Mouse (Mus musculus): ENCODE measurements around the gene Nap1l1. TPM values are rescaled to one million over a fixed set of nuclear protein-coding genes. Genes with fewer than 3 reads are reported as not detected.

Gene Nap1l1
- polyA plus RNA-seq, 1 experiment from 2014 or later: 140 TPM

DNA sequence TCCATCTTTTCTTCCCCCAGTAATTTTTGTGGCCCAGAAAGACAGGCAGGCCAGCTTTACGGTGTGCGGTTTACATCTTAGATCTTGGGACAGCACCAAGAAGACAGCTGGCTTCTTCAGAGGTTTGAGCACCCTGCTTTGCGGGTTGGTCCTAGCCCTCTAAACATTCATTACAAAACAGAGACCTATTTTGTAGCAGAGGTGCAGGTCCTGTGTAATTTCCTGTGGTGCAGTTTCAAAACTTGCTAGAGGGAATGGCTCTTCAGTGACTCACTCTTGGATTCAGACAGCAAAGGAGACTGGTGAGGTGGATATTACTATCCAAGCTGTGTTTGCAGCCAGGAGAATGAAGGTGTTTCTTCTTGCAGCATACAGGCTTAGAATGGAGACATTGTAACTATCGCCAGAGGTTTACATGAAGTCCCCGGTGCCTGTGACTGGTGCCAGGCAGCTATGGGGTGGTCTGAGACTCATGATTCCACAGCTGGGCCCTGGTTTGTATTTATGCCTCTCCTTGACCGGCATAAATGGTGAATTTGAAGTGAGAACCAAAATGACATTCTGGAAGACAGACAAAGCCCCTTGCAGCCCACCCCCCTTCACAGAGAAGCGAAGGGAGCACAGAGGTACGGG, 43.9 kb downstream of the Nap1l1 start:
- Histone ChIP-seq H3K9ac (ENCODE audit: low read depth, low read length) (no peak overlapping the region), H3K27me3 (replicated peaks; ENCODE audit: control insufficient read depth, insufficient read depth, low read length) (no peaks in the 10 kb centered on the region), H3K4me1 (ENCODE audit: control insufficient read depth, insufficient read depth, low read length) (peaks cover 20% of the 10 kb centered on the region), H3K9me3 (ENCODE audit: control insufficient read depth, low read length) (no peaks in the 10 kb centered on the region), H3K27ac (ENCODE audit: low read length) (peak overlapping the region; percentile 53), H3K4me3 (ENCODE audit: low read length) (no peak overlapping the region), H3K36me3 (ENCODE audit: control insufficient read depth, insufficient read depth, low read length) (no peaks in the 10 kb centered on the region), H3K4me2 (ENCODE audit: low read depth, low read length) (no peak overlapping the region)
- WGBS: 61% methylated on average over 8 of the region's 8 CpGs
- ATAC-seq: no peak

DNA sequence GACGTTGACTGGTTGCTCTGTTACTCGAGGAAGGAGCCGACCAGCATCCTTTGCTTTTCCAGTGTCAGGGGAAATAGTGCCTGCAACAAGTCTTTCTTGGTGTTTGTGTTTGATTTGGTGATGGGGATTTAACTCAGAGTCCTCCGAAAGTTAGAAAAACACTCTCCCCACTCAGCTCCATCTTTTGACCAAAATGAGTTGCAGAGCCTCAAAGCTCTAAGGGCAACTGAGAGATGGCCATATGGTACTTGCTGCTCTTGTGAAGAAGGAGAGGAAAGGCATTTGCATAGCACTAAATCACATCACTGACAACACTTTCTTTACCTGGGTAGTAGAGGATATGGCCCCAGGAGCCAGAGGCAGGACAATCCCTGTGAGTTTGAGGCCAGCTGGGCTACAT, 45.3 kb downstream of the Nap1l1 start:
- peaks cover 20% of the 10 kb centered on the region for H3K4me1 ChIP-seq (ENCODE audit: control insufficient read depth, insufficient read depth, low read length)
- H3K27ac ChIP-seq (ENCODE audit: low read length): no peak overlapping the region
- no peaks in the 10 kb centered on the region for H3K36me3 ChIP-seq (ENCODE audit: control insufficient read depth, insufficient read depth, low read length)
- no peak overlapping the region for H3K4me2 ChIP-seq (ENCODE audit: low read depth, low read length)
- H3K4me3 ChIP-seq (ENCODE audit: low read length): no peak overlapping the region
- H3K27me3 ChIP-seq (replicated peaks; ENCODE audit: control insufficient read depth, insufficient read depth, low read length): no peaks in the 10 kb centered on the region
- no peaks in the 10 kb centered on the region for H3K9me3 ChIP-seq (ENCODE audit: control insufficient read depth, low read length)
- H3K9ac ChIP-seq (ENCODE audit: low read depth, low read length): no peak overlapping the region
- 77% methylated on average over 4 of the region's 4 CpGs for whole genome bisulfite sequencing
- ATAC-seq: no peak

DNA sequence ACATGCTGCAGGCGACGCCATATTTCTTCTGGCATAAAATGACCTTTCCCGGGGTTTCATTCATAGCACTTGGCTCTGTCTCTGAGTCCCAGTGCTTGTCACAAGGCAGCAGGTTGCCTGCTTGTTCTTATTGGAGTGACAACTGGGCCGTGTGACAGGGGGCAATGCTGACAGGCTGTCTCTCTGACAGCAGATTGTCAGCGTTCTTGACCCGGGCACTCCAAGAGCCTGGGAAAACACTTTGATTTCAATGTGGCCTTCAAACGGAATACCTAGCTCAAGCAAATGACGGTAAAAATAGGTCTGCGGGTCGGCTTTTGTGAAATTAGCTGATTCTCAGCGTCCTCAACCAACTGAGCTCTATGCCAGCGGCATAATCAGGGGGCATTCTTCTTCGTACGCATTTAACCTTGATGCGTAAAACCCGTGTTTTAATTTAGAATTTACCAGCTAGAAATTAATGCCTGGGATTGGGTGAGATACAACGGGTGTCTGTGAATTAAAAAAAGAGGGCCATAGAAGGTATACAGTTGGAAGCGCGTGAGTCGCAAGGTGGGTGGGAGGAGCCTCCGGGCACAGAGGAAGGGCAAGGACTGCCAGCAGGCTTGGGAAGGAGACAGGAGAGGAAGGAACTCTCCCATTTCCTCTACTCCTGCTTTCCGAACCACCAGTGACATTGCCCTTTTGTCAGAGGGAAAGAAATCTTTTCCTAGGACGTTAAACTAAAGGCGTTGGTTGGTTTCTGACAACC, 46.8 kb downstream of the Nap1l1 start:
- Histone ChIP-seq H3K9me3 (ENCODE audit: control insufficient read depth, low read length) (no peaks in the 10 kb centered on the region), H3K4me3 (ENCODE audit: low read length) (no peak overlapping the region), H3K9ac (ENCODE audit: low read depth, low read length) (no peak overlapping the region), H3K4me1 (ENCODE audit: control insufficient read depth, insufficient read depth, low read length) (peaks cover 20% of the 10 kb centered on the region), H3K27me3 (replicated peaks; ENCODE audit: control insufficient read depth, insufficient read depth, low read length) (no peaks in the 10 kb centered on the region), H3K4me2 (ENCODE audit: low read depth, low read length) (0 out of 2 replicates have a peak overlapping the region, but pooled peaks have one; percentile 2), H3K36me3 (ENCODE audit: control insufficient read depth, insufficient read depth, low read length) (no peaks in the 10 kb centered on the region), H3K27ac (ENCODE audit: low read length) (no peak overlapping the region)
- ATAC-seq: no peak
- 69% methylated on average over 24 of the region's 24 CpGs for WGBS

DNA sequence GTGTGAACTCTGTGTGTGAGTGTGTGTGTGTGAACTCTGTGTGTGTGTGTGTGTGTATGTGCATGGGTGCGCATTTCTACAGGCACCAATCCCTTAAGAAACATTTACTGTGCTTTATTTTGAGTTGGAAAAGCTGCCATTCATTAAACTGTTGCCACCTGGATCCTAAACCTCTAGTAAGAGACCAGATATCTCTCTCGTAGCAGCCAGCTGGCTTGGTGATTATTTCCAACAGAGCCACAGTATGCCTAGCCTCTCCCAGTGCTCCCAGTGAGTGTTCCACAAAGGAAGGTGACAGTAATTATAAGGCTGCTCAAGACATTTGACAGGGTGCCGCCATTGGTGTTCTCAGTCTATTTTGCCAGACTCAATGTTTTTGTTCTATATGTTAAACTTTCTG, 47.6 kb downstream of the Nap1l1 start:
- Histone ChIP-seq H3K9ac (ENCODE audit: low read depth, low read length) (no peak overlapping the region), H3K27ac (ENCODE audit: low read length) (no peak overlapping the region), H3K4me3 (ENCODE audit: low read length) (no peak overlapping the region), H3K4me1 (ENCODE audit: control insufficient read depth, insufficient read depth, low read length) (peaks cover 17% of the 10 kb centered on the region), H3K9me3 (ENCODE audit: control insufficient read depth, low read length) (no peaks in the 10 kb centered on the region), H3K4me2 (ENCODE audit: low read depth, low read length) (no peak overlapping the region), H3K27me3 (replicated peaks; ENCODE audit: control insufficient read depth, insufficient read depth, low read length) (no peaks in the 10 kb centered on the region), H3K36me3 (ENCODE audit: control insufficient read depth, insufficient read depth, low read length) (no peaks in the 10 kb centered on the region)
- no peak for ATAC-seq
- 66% methylated on average over 3 of the region's 3 CpGs for WGBS

DNA sequence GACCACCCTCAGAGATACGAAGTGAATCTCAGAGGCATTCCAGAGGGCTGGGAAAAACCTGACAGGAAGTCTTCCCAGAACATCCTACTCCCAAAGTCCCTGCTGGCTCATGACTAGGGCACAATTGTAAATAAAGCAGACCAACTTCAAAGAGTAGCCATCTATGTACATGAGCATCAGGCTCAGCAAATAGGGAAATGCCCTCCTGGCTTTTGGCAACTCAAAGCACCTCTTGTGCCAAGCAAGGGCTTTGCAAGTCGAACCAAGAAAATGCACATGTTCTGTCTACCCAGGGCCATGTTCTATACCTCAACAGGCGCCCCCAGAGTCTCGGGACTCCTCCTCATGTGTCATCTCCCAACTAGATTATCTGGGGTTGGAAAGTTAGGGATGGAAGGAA, 48.6 kb downstream of the Nap1l1 start:
- H3K9me3 ChIP-seq (ENCODE audit: control insufficient read depth, low read length): no peaks in the 10 kb centered on the region
- no peak overlapping the region for H3K4me3 ChIP-seq (ENCODE audit: low read length)
- no peak overlapping the region for H3K4me2 ChIP-seq (ENCODE audit: low read depth, low read length)
- no peak overlapping the region for H3K9ac ChIP-seq (ENCODE audit: low read depth, low read length)
- 60% methylated on average over 4 of the region's 4 CpGs for WGBS
- peaks cover 8% of the 10 kb centered on the region for H3K4me1 ChIP-seq (ENCODE audit: control insufficient read depth, insufficient read depth, low read length)
- H3K27ac ChIP-seq (ENCODE audit: low read length): no peak overlapping the region
- H3K36me3 ChIP-seq (ENCODE audit: control insufficient read depth, insufficient read depth, low read length): no peaks in the 10 kb centered on the region
- no peak for ATAC-seq
- H3K27me3 ChIP-seq (replicated peaks; ENCODE audit: control insufficient read depth, insufficient read depth, low read length): no peaks in the 10 kb centered on the region

DNA sequence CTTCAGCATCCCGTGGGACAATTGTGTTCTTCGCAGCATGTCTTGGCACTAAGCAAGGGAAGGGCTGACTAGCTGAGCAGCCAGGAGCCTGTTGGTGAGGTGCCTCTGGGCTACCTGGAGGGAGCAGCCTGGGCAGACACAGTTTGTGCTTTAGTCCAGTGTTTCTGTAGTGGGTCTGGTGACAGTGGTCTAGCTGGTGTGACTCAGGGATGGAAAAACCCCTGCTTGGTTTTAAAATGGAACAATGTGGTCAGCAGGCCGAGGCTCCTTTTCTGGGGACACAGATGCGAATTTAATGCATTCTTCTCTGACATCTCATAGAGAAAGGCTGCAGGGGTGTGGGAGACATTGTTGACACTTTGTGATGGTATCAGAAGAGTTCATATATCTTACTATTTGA, 49.2 kb downstream of the Nap1l1 start:
- Histone ChIP-seq H3K9me3 (ENCODE audit: control insufficient read depth, low read length) (no peaks in the 10 kb centered on the region), H3K27me3 (replicated peaks; ENCODE audit: control insufficient read depth, insufficient read depth, low read length) (no peaks in the 10 kb centered on the region), H3K4me1 (ENCODE audit: control insufficient read depth, insufficient read depth, low read length) (peaks cover 2% of the 10 kb centered on the region), H3K27ac (ENCODE audit: low read length) (no peak overlapping the region), H3K9ac (ENCODE audit: low read depth, low read length) (no peak overlapping the region), H3K36me3 (ENCODE audit: control insufficient read depth, insufficient read depth, low read length) (no peaks in the 10 kb centered on the region), H3K4me2 (ENCODE audit: low read depth, low read length) (no peak overlapping the region), H3K4me3 (ENCODE audit: low read length) (no peak overlapping the region)
- no peak for ATAC-seq
- WGBS: 81% methylated on average over 4 of the region's 4 CpGs

DNA sequence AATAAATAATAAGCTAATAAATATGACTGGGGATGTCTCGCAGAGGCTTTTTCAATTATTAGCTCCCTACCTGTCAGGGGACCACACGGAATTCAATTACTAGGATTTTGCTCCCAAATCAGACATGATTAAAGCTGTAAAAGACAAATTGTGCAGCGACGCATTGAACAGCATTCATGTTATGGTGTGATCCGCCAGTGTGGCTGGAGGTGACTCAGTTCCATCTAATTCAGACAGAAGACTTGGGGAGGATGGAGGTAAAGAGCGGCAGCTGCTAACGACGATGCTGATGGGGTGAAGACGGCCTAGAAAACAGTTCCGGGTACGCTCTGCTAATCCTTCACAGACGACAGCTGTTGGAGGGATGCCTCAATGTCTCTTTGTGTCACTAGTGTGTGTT, 50.9 kb downstream of the Nap1l1 start:
- Histone ChIP-seq H3K4me1 (ENCODE audit: control insufficient read depth, insufficient read depth, low read length) (no peaks in the 10 kb centered on the region; the same call in none of the 2 replicates), H3K9ac (ENCODE audit: low read depth, low read length) (no peak overlapping the region), H3K9me3 (ENCODE audit: control insufficient read depth, low read length) (no peaks in the 10 kb centered on the region), H3K4me3 (ENCODE audit: low read length) (no peak overlapping the region), H3K4me2 (ENCODE audit: low read depth, low read length) (no peak overlapping the region), H3K27me3 (replicated peaks; ENCODE audit: control insufficient read depth, insufficient read depth, low read length) (no peaks in the 10 kb centered on the region), H3K36me3 (ENCODE audit: control insufficient read depth, insufficient read depth, low read length) (no peaks in the 10 kb centered on the region), H3K27ac (ENCODE audit: low read length) (no peak overlapping the region)
- 83% methylated on average over 12 of the region's 12 CpGs for WGBS
- no peak for ATAC-seq

DNA sequence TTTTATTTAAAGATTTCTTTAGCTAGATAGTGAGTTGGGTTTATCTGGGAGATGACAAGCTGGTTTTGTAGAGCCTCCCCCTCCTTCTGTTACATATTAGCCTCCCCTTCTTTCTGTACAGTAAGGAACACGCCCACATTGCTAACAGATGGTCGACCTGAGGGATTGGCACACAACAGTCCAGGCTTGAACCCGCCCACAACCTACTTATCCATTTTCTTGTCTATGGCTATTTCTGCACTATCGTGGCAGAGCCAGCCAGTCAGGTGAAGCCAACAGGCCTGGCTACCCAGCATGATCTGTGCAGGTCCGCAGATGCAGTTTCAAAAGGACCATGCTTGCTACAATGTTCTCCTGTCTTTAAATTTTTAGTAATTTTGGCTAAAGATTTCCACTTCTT, 54.0 kb downstream of the Nap1l1 start:
- H3K27me3 ChIP-seq (replicated peaks; ENCODE audit: control insufficient read depth, insufficient read depth, low read length): no peaks in the 10 kb centered on the region
- peaks cover 2% of the 10 kb centered on the region; the same call in 1 of the 2 replicates for H3K4me1 ChIP-seq (ENCODE audit: control insufficient read depth, insufficient read depth, low read length)
- no peaks in the 10 kb centered on the region for H3K36me3 ChIP-seq (ENCODE audit: control insufficient read depth, insufficient read depth, low read length)
- H3K27ac ChIP-seq (ENCODE audit: low read length): no peak overlapping the region
- H3K9ac ChIP-seq (ENCODE audit: low read depth, low read length): no peak overlapping the region
- ATAC-seq: peak; percentile 38; the same call in 1 of the 2 replicates
- H3K9me3 ChIP-seq (ENCODE audit: control insufficient read depth, low read length): no peaks in the 10 kb centered on the region
- 59% methylated on average over 5 of the region's 5 CpGs for WGBS
- no peak overlapping the region for H3K4me3 ChIP-seq (ENCODE audit: low read length)
- H3K4me2 ChIP-seq (ENCODE audit: low read depth, low read length): no peak overlapping the region

DNA sequence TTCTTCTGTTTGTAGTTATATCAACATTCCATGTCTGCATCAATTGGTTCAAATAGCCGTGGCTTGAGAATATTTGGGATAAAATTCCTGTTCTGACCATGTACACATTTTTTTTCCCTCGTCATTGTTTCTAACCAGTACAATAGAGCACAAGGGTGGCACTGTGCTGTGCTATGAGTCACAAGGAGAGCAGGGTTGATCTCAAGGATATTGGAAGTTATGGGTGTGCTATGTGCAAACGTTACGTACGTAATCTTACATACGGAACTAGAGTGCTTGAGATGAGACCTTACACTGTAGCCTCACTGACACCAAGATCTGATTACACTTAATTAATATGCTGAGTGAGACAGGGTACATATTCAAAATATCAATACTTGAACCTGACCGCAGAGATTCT, 54.6 kb downstream of the Nap1l1 start:
- Histone ChIP-seq H3K4me2 (ENCODE audit: low read depth, low read length) (no peak overlapping the region), H3K27ac (ENCODE audit: low read length) (no peak overlapping the region), H3K36me3 (ENCODE audit: control insufficient read depth, insufficient read depth, low read length) (no peaks in the 10 kb centered on the region), H3K4me1 (ENCODE audit: control insufficient read depth, insufficient read depth, low read length) (peaks cover 2% of the 10 kb centered on the region; the same call in 1 of the 2 replicates), H3K9me3 (ENCODE audit: control insufficient read depth, low read length) (no peaks in the 10 kb centered on the region), H3K9ac (ENCODE audit: low read depth, low read length) (no peak overlapping the region), H3K27me3 (replicated peaks; ENCODE audit: control insufficient read depth, insufficient read depth, low read length) (no peaks in the 10 kb centered on the region), H3K4me3 (ENCODE audit: low read length) (no peak overlapping the region)
- 73% methylated on average over 7 of the region's 7 CpGs for WGBS
- ATAC-seq: no peak; the same call in 1 of the 2 replicates

All from intestine, embryonic 16.5 days (tissue).